Mouse (Mus musculus) cerebellum, adult 2 months (tissue): ENCODE results near the gene Gbf1.

Experiments used
- CTCF ChIP-seq: fragments of 200-500 bp; IDR thresholded peaks from 2 replicates; pipeline ENCODE4 v1.5.1; 2011; ENCODE audit warnings: low read depth, mild to moderate bottlenecking, control low read depth, low read length, moderate library complexity, borderline replicate concordance; ENCODE audit not compliant: insufficient read depth
- POLR2A ChIP-seq: fragments of 200-500 bp; IDR thresholded peaks from 2 replicates; pipeline ENCODE4 v1.6.1; 2011; ENCODE audit warnings: low read length, control low read depth, borderline replicate concordance; ENCODE audit not compliant: insufficient read depth

GRCm38 (mm10) chr19:46329951-46330350 lies 177.6 kb downstream of the Gbf1 start:
- TF ChIP-seq POLR2A (no peak), CTCF (peak; percentile 93)
